Mouse (Mus musculus) megakaryocyte, embryonic 14.5 days (primary cell): ENCODE measurements around the gene 1700013G24Rik.

Experiments
- FLI1 ChIP-seq: IDR thresholded peaks from 2 replicates; pipeline ENCODE4 v1.6.1; 2012; ENCODE audit warnings: low read length, inconsistent platforms, mixed read lengths
- GATA1 ChIP-seq: IDR thresholded peaks from 3 replicates; pipeline ENCODE4 v1.6.1; 2012; ENCODE audit warnings: mixed read lengths, low read length, inconsistent platforms, borderline replicate concordance

DNA sequence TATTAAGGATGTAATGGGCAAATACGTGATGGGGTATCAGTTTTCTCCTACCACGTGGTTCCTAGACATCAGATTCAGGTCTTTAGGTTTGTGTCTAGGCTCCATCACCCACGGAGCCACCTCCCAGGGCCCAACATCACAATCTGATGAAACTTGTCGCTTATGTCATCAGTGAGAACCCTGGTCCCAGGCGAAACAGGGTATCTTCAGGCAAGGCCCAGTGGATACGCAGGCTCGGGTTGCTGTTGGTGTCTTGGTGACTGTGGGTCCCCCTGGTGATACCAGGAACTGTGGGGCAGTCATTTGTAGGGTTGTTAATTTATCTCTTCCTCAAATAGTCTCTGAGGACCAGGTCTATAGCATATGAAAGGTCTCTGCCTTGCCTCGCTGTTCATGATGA, 20.2 kb downstream of the 1700013G24Rik start:
- no peak for TF ChIP-seq FLI1
- no peak for TF ChIP-seq GATA1
